ENCODE assay signal across 14 mouse cellular contexts in the genomic region with DNA sequence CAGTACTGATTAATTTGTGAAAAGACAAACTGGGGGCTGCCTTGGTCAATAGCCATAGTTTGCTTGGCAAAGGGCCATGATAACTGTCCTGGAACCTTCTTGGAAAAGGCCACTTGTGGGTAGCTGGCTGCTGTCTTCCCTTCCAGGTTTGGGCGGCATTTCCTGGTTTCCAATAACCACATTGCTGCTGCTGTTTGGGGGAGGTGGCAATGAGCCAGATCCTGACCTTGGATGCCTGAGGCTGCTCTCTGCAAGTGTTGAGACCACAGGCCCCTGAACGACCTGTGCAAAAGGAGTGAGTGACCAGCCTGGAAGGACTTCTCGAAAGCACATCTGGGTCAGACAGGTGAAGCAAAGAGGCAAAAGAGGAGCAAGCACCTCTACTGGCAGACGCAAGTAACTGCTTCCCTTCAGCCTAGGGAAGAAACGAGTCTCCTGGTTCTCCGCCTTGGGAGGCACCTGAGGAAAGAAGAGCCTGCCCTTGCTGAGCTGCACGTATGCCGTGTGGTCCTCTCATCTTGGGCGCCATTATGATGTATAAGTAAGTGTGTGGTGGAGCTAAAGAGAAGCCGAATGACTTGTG.
DNase-seq lines count a peak whose midpoint lies in the region; ATAC-seq and TF ChIP-seq lines count a peak whose summit lies in the region.
"Had no signal": no experiment of that assay in that cellular context is flagged by ENCODE, and none has a peak within 500 bp of the region (broad histone marks: within the 10 kb centered on the region; RNA-seq: fewer than 3 reads in every experiment).

No protein-coding gene starts in this region.

- intact Hi-C loops in heart, adult 2 months (cut with DNase I): loop anchor here (5.0 kb wide), 2 partner anchors 254 to 399 kb away; partner anchors contain the start of gene Twistnb

- TF ChIP-seq EP300 in heart, adult 2 months (IDR thresholded peaks at IDR 0.05; ENCODE audit: insufficient read depth, low read depth, low read length): no peak
- TF ChIP-seq EP300 in liver, postnatal 0 days (IDR thresholded peaks at IDR 0.05; ENCODE audit: low read depth): no peak
- no peak for TF ChIP-seq EP300 in ES-Bruce4 (IDR thresholded peaks at IDR 0.05; ENCODE audit: insufficient read depth, low read depth, low read length)

- DNase-seq in heart, adult 2 months: no peak
- no peak for DNase-seq in heart, adult 11 months
- DNase-seq in liver, postnatal 0 days: no peak
- DNase-seq in liver, embryonic 11.5 days (ENCODE audit: low spot score): no peak
- DNase-seq in thymus, postnatal 4 days: no peak
- DNase-seq in gastrocnemius, adult 18-20 months (ENCODE audit: low spot score): no peak
- DNase-seq: adrenal gland, postnatal 25 days; cerebellum, adult 9-11 months; heart, postnatal 14 days had no signal

- ATAC-seq in liver, postnatal 0 days: no peak
- ATAC-seq in liver, embryonic 11.5 days (replicated peaks; ENCODE audit: low FRiP score): no peak
- peak; percentile 27; the same call in 1 of the 2 replicates for ATAC-seq in intestine, embryonic 15.5 days

- TF ChIP-seq POLR2A in heart, adult 2 months (IDR thresholded peaks at IDR 0.05; ENCODE audit: insufficient read depth, low read depth, low read length): no peak
- TF ChIP-seq POLR2A in ES-Bruce4 (IDR thresholded peaks at IDR 0.05; ENCODE audit: insufficient read depth, low read length): no peak

- H3K9me3 ChIP-seq in liver, postnatal 0 days (ENCODE audit: low read length): no peaks in the 10 kb centered on the region
- no peaks in the 10 kb centered on the region for H3K9me3 ChIP-seq in liver, embryonic 11.5 days (ENCODE audit: control insufficient read depth, low read length)
- no peaks in the 10 kb centered on the region for H3K9me3 ChIP-seq in ES-Bruce4 (replicated peaks; ENCODE audit: control insufficient read depth, insufficient read depth, low read length, poor library complexity, severe bottlenecking)
- no peaks in the 10 kb centered on the region for H3K9me3 ChIP-seq in intestine, embryonic 15.5 days
- H3K9me3 ChIP-seq: G1E; limb, embryonic 12.5 days had no signal

- no peak overlapping the region for H3K27ac ChIP-seq in heart, adult 2 months
- H3K27ac ChIP-seq in liver, postnatal 0 days (ENCODE audit: low read depth): no peak overlapping the region
- no peak overlapping the region for H3K27ac ChIP-seq in liver, embryonic 11.5 days (ENCODE audit: low read depth, low read length)
- H3K27ac ChIP-seq in ES-Bruce4 (ENCODE audit: insufficient read depth, low read length): no peak overlapping the region
- H3K27ac ChIP-seq in intestine, embryonic 15.5 days: no peak overlapping the region
- H3K27ac ChIP-seq: macrophage had no signal

- no peaks in the 10 kb centered on the region for H3K36me3 ChIP-seq in heart, adult 2 months (ENCODE audit: control insufficient read depth, insufficient read depth, low read length)
- no peaks in the 10 kb centered on the region for H3K36me3 ChIP-seq in liver, postnatal 0 days (replicated peaks; ENCODE audit: insufficient read depth, low read length)
- H3K36me3 ChIP-seq in liver, embryonic 11.5 days (ENCODE audit: control insufficient read depth, insufficient read depth, low read length): no peaks in the 10 kb centered on the region
- H3K36me3 ChIP-seq in ES-Bruce4 (ENCODE audit: control insufficient read depth, insufficient read depth, low read length, poor library complexity, severe bottlenecking): no peaks in the 10 kb centered on the region
- no peaks in the 10 kb centered on the region for H3K36me3 ChIP-seq in intestine, embryonic 15.5 days
- H3K36me3 ChIP-seq: G1E; limb, embryonic 12.5 days had no signal

- no peak overlapping the region for H3K9ac ChIP-seq in heart, adult 2 months (ENCODE audit: low read depth, low read length)
- no peak overlapping the region for H3K9ac ChIP-seq in liver, postnatal 0 days (replicated peaks)
- H3K9ac ChIP-seq in liver, embryonic 11.5 days (ENCODE audit: low read depth, low read length): no peak overlapping the region
- H3K9ac ChIP-seq in ES-Bruce4 (ENCODE audit: low read depth, poor library complexity, severe bottlenecking): no peak overlapping the region
- H3K9ac ChIP-seq in intestine, embryonic 15.5 days: no peak overlapping the region
- H3K9ac ChIP-seq: limb, embryonic 12.5 days had no signal

- WGBS in heart, adult 2 months: 69% methylated on average over 10 of the region's 10 CpGs
- 56% methylated on average over 10 of the region's 10 CpGs for WGBS in liver, postnatal 0 days (ENCODE audit: insufficient replicate concordance)
- WGBS in liver, embryonic 11.5 days: 46% methylated on average over 10 of the region's 10 CpGs
- WGBS in intestine, embryonic 15.5 days: 49% methylated on average over 10 of the region's 10 CpGs

- H3K27me3 ChIP-seq in heart, adult 2 months (ENCODE audit: control insufficient read depth, insufficient read depth, low read length): no peaks in the 10 kb centered on the region
- no peaks in the 10 kb centered on the region for H3K27me3 ChIP-seq in liver, postnatal 0 days (ENCODE audit: insufficient read depth, low read length)
- H3K27me3 ChIP-seq in liver, embryonic 11.5 days (replicated peaks; ENCODE audit: control insufficient read depth, insufficient read depth, low read length): no peaks in the 10 kb centered on the region
- H3K27me3 ChIP-seq in ES-Bruce4 (ENCODE audit: control insufficient read depth, insufficient read depth, low read length, poor library complexity, severe bottlenecking): no peaks in the 10 kb centered on the region
- H3K27me3 ChIP-seq in intestine, embryonic 15.5 days (replicated peaks): no peaks in the 10 kb centered on the region

- no peaks in the 10 kb centered on the region for H3K79me2 ChIP-seq in heart, adult 2 months (replicated peaks; ENCODE audit: control insufficient read depth, insufficient read depth, low read length)

- no peak overlapping the region for H3K4me2 ChIP-seq in liver, postnatal 0 days (ENCODE audit: low read depth, low read length)
- no peak overlapping the region for H3K4me2 ChIP-seq in liver, embryonic 11.5 days
- H3K4me2 ChIP-seq in intestine, embryonic 15.5 days (replicated peaks): no peak overlapping the region

- no peaks in the 10 kb centered on the region; the same call in none of the 2 replicates for H3K4me1 ChIP-seq in heart, adult 2 months (ENCODE audit: control insufficient read depth, insufficient read depth, low read length)
- H3K4me1 ChIP-seq in liver, postnatal 0 days (ENCODE audit: insufficient read depth): 0 out of 2 replicates have a peak, but pooled peaks cover 2% of the 10 kb centered on the region
- no peaks in the 10 kb centered on the region for H3K4me1 ChIP-seq in liver, embryonic 11.5 days (replicated peaks; ENCODE audit: control insufficient read depth, insufficient read depth, low read length)
- H3K4me1 ChIP-seq in ES-Bruce4 (ENCODE audit: control insufficient read depth, insufficient read depth, low read length): peaks cover 3% of the 10 kb centered on the region
- H3K4me1 ChIP-seq in intestine, embryonic 15.5 days (replicated peaks): peaks cover 15% of the 10 kb centered on the region; the same call in 1 of the 2 replicates

- no peak overlapping the region for H3K4me3 ChIP-seq in heart, adult 2 months
- no peak overlapping the region for H3K4me3 ChIP-seq in liver, postnatal 0 days (ENCODE audit: low read depth, low read length)
- H3K4me3 ChIP-seq in liver, embryonic 11.5 days (ENCODE audit: low read depth, low read length): no peak overlapping the region
- peak overlapping the region; percentile 40 for H3K4me3 ChIP-seq in ES-Bruce4 (ENCODE audit: low read depth, low read length)
- no peak overlapping the region for H3K4me3 ChIP-seq in intestine, embryonic 15.5 days (replicated peaks)
- H3K4me3 ChIP-seq: limb, embryonic 12.5 days had no signal

- TF ChIP-seq CTCF in heart, adult 2 months (IDR thresholded peaks at IDR 0.05): peak; percentile 64
- 0 out of 2 replicates have a peak, but pooled peaks have one; percentile 1 for TF ChIP-seq CTCF in liver, postnatal 0 days (IDR thresholded peaks at IDR 0.05; ENCODE audit: low read depth)
- peak; percentile 29 for TF ChIP-seq CTCF in ES-Bruce4 (IDR thresholded peaks at IDR 0.05; ENCODE audit: low read depth, low read length)

Comparison
In these comparisons a context has a peak if more than half of its experiments do, and no peak if none do; other contexts are left out.
1. CTCF ChIP-seq: peak in every context shown above with its lines; median percentile 64 in heart, adult 2 months; 29 in ES-Bruce4; 1 in liver, postnatal 0 days.